Mouse (Mus musculus) stomach, embryonic 16.5 days (tissue): Measurements from ENCODE around the gene March9. TPM values are rescaled to one million over a fixed set of nuclear protein-coding genes. Genes with fewer than 3 reads are reported as not detected.
A peak's percentile ranks its signal among the peaks of the same experiment; 100 is the strongest.

Experiments used
- ATAC-seq: fragments of 200-750 bp; cut with Nextera tagmentation; 2 replicates; pipeline ENCODE4 v1.8.0; 2017; ENCODE audit warnings: moderate number of reproducible peaks, moderate TSS enrichment; ENCODE audit not compliant: insufficient read depth, low FRiP score
- H3K27ac ChIP-seq: fragments of 300-500 bp; sonication (generic); 2 replicates; pipeline ENCODE4 v1.5.1; 2014; ENCODE audit warnings: low read length
- H3K27me3 ChIP-seq: fragments of 300-500 bp; sonication (generic); 2 replicates; pipeline ENCODE4 v1.6.1; 2014; ENCODE audit warnings: low read length, control low read depth, mixed read lengths; ENCODE audit not compliant: control insufficient read depth, insufficient read depth
- H3K36me3 ChIP-seq: fragments of 300-500 bp; sonication (generic); 2 replicates; pipeline ENCODE4 v1.6.1; 2014; ENCODE audit warnings: low read length; ENCODE audit not compliant: control insufficient read depth, insufficient read depth
- H3K4me1 ChIP-seq: fragments of 300-500 bp; sonication (generic); 2 replicates; pipeline ENCODE4 v1.6.1; 2014; ENCODE audit warnings: low read length, control low read depth, mixed read lengths; ENCODE audit not compliant: control insufficient read depth, insufficient read depth
- H3K4me2 ChIP-seq: fragments of 300-500 bp; sonication (generic); 2 replicates; pipeline ENCODE4 v1.6.1; 2014; ENCODE audit warnings: low read depth, low read length, mixed read lengths
- H3K4me3 ChIP-seq: fragments of 300-500 bp; sonication (generic); replicated peaks from 2 replicates; pipeline ENCODE4 v1.5.1; 2014; ENCODE audit warnings: mild to moderate bottlenecking, low read length
- H3K9ac ChIP-seq: fragments of 300-500 bp; sonication (generic); 2 replicates; pipeline ENCODE4 v1.6.1; 2014; ENCODE audit warnings: low read length
- H3K9me3 ChIP-seq: fragments of 300-500 bp; sonication (generic); replicated peaks from 2 replicates; pipeline ENCODE4 v1.6.1; 2016; ENCODE audit warnings: low read length, control low read depth; ENCODE audit not compliant: control insufficient read depth
- WGBS: fragments of 180-500 bp; shearing (Covaris S2); extraction: QIAGEN DNeasy Blood & Tissue Kit; methylation state at CpG from one replicate; pipeline ENCODE4 v1.1.7; 2014; 5-methylcytosine and 5-hydroxymethylcytosine counted together
- polyA plus RNA-seq: library from polyadenylated mRNA; unstranded; fragments of >200 nt; fragmentation: Nextera tagmentation; extraction: Ambion mirVana; gene quantifications from 2 replicates; pipeline ENCODE4 v1.2.1, GENCODE M21; 2015

March9 gene
- polyA plus RNA-seq, 1 experiment from 2014 or later, result 0.72 TPM

DNA sequence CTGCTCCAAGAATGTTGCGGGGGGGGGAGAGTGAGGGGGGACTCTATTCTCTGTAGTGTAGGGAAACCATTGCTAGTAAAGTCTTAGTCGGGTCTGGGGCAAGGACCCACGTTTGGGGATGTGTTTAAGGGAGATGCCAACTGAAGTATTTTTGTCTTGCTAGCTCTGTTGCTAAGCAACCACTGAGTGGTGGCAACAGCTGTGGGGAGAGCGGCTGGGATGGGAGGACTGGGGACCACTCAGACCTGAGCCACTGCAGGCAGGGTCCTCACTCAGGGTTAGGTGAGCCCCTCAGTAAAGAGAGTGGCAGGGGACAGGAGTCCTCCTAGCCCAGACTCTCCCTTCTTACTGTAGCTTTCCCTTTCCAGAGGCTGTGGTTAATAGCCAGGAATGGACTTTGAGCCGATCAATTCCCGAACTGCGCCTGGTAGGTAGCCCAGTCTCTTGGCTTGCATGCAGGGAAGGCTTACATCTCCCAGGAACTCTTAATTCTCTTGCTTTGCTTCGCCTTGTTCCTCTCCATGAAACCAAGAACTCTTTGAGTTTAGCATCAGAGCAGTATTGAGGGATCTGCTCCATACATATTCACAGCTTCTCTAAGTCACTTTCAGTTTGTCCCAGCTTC is 22.1 kb upstream of the March9 start:
- WGBS, result 35% methylated on average over 8 of the region's 8 CpGs
- no peaks in the 10 kb centered on the region for H3K9me3 ChIP-seq
- no peak overlapping the region for H3K4me2 ChIP-seq
- no peak for ATAC-seq
- H3K4me3 ChIP-seq, result no peak overlapping the region
- no peaks in the 10 kb centered on the region for H3K36me3 ChIP-seq
- H3K9ac ChIP-seq, result no peak overlapping the region
- no peak overlapping the region for H3K27ac ChIP-seq
- peaks cover 27% of the 10 kb centered on the region for H3K4me1 ChIP-seq
- peaks cover 65% of the 10 kb centered on the region for H3K27me3 ChIP-seq

DNA sequence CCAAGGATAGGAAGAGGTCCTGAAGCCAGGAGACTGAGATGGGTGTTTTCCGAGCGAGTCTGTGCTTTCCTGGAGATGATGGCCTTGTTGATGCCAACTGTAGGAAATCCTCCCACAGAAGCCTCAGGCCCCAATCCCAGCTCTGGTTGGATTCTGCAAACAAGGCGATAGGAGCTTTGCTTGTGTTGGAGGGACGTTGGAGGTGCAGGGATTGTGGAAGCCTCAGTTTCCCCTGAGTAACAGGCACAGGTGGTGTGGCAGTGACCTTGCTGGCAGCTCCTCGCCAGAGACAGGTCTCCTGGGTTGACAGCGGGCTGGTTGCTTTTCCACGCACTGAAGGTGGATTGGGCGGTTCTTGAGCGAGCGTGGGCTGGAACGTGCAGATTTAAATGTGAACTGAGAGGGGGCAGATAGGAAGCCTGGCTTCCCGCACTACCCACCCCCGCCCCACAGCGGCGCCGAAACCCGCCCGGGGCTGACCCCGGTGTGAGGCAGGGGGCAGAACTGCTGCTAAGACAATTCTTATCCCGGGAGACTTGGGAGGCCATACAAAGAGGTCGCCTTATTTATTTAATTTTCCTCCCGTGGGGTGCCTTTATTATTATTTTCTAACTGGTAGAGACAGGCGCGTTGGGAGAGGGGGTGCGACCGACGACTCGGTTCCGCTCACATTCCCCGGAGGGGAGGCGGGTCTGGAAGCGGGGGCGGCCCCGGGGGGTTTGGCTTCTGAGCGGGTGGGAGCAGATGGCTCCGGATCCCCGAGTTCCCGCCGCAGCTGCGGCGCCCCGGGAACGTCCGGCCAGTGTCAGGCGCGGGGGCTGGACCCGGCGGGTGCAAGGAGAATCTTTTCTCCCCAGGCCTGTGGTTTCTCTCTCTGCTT is 21.2 kb upstream of the March9 start:
- 4% methylated on average over 48 of the region's 48 CpGs for WGBS
- H3K4me3 ChIP-seq, result peak overlapping the region; percentile 32
- H3K9me3 ChIP-seq, result no peaks in the 10 kb centered on the region
- no peak overlapping the region for H3K27ac ChIP-seq
- H3K4me2 ChIP-seq, result peak overlapping the region; percentile 54
- peak overlapping the region; percentile 61 for H3K9ac ChIP-seq
- peaks cover 75% of the 10 kb centered on the region for H3K27me3 ChIP-seq
- H3K4me1 ChIP-seq, result peaks cover 27% of the 10 kb centered on the region
- H3K36me3 ChIP-seq, result no peaks in the 10 kb centered on the region
- ATAC-seq, result no peak

DNA sequence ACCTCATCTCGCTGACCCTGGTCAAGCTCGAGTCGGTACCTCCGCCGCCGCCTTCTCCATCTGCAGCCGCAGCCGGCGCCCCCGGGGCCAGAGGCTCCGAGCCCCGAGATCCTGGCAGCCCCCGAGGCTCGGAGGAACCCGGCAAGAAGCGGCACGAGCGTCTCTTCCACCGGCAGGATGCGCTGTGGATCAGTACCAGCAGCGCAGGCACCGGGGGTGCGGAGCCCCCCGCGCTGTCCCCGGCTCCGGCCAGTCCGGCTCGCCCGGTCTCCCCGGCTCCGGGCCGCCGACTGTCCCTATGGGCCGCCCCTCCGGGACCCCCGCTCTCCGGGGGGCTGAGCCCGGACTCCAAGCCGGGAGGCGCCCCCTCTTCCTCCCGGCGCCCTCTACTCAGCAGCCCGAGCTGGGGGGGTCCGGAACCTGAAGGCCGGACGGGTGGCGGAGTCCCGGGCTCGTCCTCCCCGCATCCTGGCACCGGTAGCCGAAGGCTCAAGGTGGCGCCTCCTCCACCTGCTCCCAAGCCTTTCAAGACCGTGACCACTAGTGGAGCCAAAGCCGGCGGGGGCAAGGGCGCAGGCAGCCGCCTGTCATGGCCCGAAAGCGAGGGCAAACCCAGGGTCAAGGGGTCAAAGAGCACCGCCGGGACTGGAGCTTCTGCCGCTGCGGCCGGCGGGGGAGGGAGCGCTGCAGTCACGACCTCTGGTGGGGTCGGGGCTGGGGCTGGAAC is 19.8 kb upstream of the March9 start:
- no peak for ATAC-seq
- Histone ChIP-seq H3K27ac (no peak overlapping the region), H3K27me3 (peaks cover 80% of the 10 kb centered on the region), H3K9ac (peak overlapping the region; percentile 65), H3K4me2 (peak overlapping the region; percentile 89), H3K4me3 (peak overlapping the region; percentile 53), H3K36me3 (no peaks in the 10 kb centered on the region), H3K4me1 (peaks cover 27% of the 10 kb centered on the region), H3K9me3 (no peaks in the 10 kb centered on the region)
- 7% methylated on average over 69 of the region's 70 CpGs for WGBS

DNA sequence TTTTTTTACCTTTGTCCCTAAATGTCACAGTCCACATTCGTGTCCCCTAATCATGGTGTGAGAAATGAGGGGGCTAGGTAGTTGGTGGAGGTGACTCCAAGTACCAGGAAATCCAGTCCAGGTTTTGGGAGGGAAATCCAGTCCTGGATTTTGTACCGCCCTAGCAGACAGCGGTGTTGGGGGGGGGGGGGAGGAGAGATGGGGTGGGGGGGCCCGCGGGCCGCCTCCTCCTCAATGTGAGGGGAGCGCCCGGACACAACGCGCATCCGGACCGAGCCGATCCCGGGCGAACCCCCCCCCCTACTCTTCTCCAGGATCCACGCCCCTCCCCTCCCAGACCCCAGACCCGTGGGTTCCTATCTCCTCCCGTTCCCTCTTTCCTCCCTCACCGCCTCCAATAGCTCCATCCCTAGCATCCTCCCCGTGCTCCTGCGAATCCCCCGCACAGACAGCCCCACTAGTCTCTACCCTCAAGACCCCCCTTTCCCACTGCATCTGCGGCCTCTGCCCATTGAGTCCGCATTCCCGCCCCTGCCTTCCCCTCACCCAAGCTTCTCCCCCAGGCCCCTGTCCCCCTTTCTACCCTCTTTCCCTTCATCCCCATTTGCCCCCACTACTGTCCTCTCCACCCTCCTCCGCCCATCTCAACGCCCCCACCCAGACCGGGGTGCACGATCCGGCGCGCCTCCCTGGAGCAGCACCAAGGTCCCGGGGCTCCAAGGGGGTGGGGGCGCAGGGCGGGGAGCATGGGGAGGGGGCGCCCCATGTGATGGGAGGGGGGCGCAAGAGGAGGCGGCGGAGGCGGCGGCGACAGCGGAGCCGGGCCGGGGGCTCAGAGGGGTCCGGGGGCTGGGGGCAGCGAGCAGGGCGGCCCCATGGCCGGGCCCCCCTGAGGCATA is 18.9 kb upstream of the March9 start:
- under 1% methylated on average over 34 of the region's 49 CpGs for WGBS
- no peaks in the 10 kb centered on the region for H3K9me3 ChIP-seq
- H3K4me3 ChIP-seq, result peak overlapping the region; percentile 53
- no peak overlapping the region for H3K27ac ChIP-seq
- H3K4me2 ChIP-seq, result peak overlapping the region; percentile 89
- H3K9ac ChIP-seq, result peak overlapping the region; percentile 65
- peaks cover 27% of the 10 kb centered on the region for H3K4me1 ChIP-seq
- peaks cover 78% of the 10 kb centered on the region for H3K27me3 ChIP-seq
- H3K36me3 ChIP-seq, result no peaks in the 10 kb centered on the region
- peak; percentile 36; the same call in 1 of the 2 replicates for ATAC-seq

DNA sequence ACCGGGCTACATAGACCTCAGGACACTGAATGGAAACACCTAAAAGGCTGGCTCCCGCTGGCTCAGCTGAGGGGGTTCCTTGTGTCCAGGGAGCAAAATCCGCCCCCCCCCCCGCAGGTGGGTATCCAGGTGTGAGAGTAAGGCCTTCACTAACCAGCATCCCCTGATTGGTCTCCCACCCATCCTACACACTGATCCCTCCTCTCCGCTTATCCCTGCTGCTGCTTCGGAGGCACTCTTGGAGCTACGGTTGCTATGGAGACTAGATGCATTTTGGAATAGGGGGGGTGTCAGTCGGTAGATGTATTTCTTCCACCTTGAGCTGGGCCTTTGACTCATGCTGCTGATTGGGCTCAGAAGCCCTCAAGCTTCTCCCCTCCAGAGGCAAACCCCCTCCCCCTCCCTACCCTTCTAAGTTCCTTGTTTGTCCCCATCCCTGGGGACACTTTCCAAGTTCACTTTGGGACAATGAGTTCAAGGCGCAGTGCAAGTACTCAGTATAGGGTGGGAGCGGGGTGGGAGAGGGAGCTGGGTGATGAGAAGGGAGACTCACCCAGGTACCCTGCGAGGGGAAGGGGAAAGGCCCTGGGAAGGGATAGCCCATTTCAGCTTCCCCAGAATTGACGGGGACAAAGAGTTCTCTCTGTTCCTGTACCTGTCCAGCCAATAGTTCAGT is 18.2 kb upstream of the March9 start:
- 3% methylated on average over 12 of the region's 12 CpGs for WGBS
- H3K4me3 ChIP-seq, result peak overlapping the region; percentile 53
- peak overlapping the region; percentile 89 for H3K4me2 ChIP-seq
- H3K9me3 ChIP-seq, result no peaks in the 10 kb centered on the region
- no peak overlapping the region for H3K27ac ChIP-seq
- H3K4me1 ChIP-seq, result peaks cover 27% of the 10 kb centered on the region
- peaks cover 70% of the 10 kb centered on the region for H3K27me3 ChIP-seq
- ATAC-seq, result no peak
- no peaks in the 10 kb centered on the region for H3K36me3 ChIP-seq
- no peak overlapping the region for H3K9ac ChIP-seq

DNA sequence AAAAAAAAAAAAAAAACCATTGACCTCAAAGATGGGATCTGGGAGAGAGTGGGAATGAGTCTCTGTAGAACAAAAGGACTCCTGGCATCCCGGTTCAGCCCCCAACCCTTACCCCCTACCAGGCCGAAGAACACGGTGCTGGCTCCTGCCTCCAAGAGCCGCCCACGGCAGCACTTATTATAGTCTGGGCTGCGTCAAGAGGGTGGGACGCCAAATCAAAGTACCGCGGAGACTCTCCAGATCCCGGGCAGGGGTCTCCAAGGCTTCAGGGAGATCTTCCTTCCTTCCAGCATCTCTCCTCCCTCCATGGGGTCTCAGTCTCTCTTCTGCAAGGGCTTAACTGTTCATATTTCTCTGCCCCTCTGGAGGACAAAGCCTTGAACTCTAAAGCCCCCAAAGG is 17.5 kb upstream of the March9 start:
- Histone ChIP-seq H3K4me3 (no peak overlapping the region), H3K36me3 (no peaks in the 10 kb centered on the region), H3K9me3 (no peaks in the 10 kb centered on the region), H3K4me2 (no peak overlapping the region), H3K27ac (no peak overlapping the region), H3K9ac (no peak overlapping the region), H3K4me1 (peaks cover 27% of the 10 kb centered on the region), H3K27me3 (peaks cover 64% of the 10 kb centered on the region)
- 11% methylated on average over 10 of the region's 10 CpGs for WGBS
- ATAC-seq, result no peak

DNA sequence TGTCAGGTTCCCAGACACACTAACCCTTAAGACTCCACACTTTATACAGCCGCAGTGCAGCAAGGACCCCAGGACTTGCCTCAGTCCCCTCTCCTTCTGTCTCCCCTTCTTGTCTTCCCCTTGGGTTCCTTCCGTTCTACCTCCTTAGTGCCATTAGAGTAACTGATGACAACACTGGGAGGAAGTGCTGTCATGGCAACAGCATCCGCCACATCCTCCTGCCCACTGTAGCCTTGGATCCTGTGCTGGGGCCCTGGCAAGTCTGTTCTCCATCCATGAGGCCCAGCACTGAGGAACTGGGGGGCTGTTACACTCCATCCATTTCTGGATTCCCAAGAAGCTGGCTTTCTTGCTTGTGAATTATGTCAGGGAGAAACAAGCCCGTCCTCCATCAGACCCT is 16.1 kb upstream of the March9 start:
- H3K4me3 ChIP-seq, result no peak overlapping the region
- H3K27me3 ChIP-seq, result peaks cover 53% of the 10 kb centered on the region
- 0 out of 2 replicates have a peak overlapping the region, but pooled peaks have one; percentile 2 for H3K9ac ChIP-seq
- H3K4me2 ChIP-seq, result no peak overlapping the region
- peaks cover 25% of the 10 kb centered on the region for H3K4me1 ChIP-seq
- no peak for ATAC-seq
- H3K27ac ChIP-seq, result no peak overlapping the region
- H3K9me3 ChIP-seq, result no peaks in the 10 kb centered on the region
- WGBS, result 35% methylated on average over 4 of the region's 4 CpGs
- no peaks in the 10 kb centered on the region for H3K36me3 ChIP-seq

DNA sequence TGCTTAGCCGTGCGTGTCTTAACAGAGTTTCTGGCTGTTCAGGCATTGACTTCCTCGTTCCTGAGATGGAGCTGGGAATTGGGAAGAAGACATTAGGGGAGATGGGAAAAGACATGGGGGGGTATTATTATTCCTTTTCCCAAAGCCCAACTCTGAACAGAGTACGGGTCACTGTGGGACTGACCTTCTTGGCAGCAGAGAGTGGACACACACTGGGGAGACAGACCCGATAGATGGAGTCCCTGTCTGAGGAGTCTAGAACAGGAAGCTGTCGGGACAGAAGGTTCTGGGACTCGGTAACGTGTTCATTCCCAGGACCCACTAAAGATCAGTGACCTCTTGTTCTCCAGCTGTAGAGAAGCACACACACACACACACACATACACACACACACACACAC is 15.7 kb upstream of the March9 start:
- H3K36me3 ChIP-seq, result no peaks in the 10 kb centered on the region
- peaks cover 23% of the 10 kb centered on the region for H3K4me1 ChIP-seq
- H3K4me2 ChIP-seq, result no peak overlapping the region
- H3K9me3 ChIP-seq, result no peaks in the 10 kb centered on the region
- no peak overlapping the region for H3K4me3 ChIP-seq
- peaks cover 49% of the 10 kb centered on the region for H3K27me3 ChIP-seq
- H3K27ac ChIP-seq, result no peak overlapping the region
- no peak for ATAC-seq
- WGBS, result 57% methylated on average over 8 of the region's 8 CpGs
- H3K9ac ChIP-seq, result no peak overlapping the region
